Mouse (Mus musculus) left cerebral cortex, postnatal 36 days (tissue): ENCODE results near the gene Arhgap44. TPM values are rescaled to one million over a fixed set of nuclear protein-coding genes. Genes with fewer than 3 reads are reported as not detected.

Experiments used
- DNase-seq, 2 experiments: peaks; one replicate each; pipeline ENCODE4 v3.0.0; 2021 to 2022; ENCODE audit warnings: low spot score in 2 of 2, mixed read lengths in 1 of 2
- intact Hi-C: fragments of 180-260 bp; cut with DNase I; formaldehyde crosslinking; loops from one replicate; pipeline ENCODE4 v1.15.1; 2025
- microRNA-seq: library from miRNA; unstranded; fragments of <30 nt; microRNA quantifications from one replicate; pipeline ENCODE4 v1.2.0, GENCODE M21; 2022
- total RNA-seq, 2 experiments: library from RNA; stranded (reverse); gene quantifications; 2 replicates each; pipeline ENCODE4 v1.2.3; 2021

The Arhgap44 gene
- total RNA-seq, 2 experiments from 2014 or later, result 145 to 152 TPM

- intact Hi-C loops, result no loop called here
- DNase-seq, result no peak
Measured at GRCm38 (mm10) chr11:64956962-64957729, 205.6 kb downstream of the Arhgap44 start.

Small RNA genes lying within 50 kb of the gene (microRNA-seq; reads per million reads assigned to microRNA genes)
- not detected for gene Gm25991

Other genes with a start within 250 kb of the Arhgap44 start
- 10 to 100 TPM; 24.9 to 29.5 TPM for gene Elac2, start 183.9 kb downstream of the Arhgap44 start, total RNA-seq
- 1 to 10 TPM; 2.1 to 3.7 TPM for gene 1700086D15Rik, start 3.1 kb downstream of the Arhgap44 start, total RNA-seq
- gene Myocd, start 107.0 kb upstream of the Arhgap44 start, total RNA-seq, result under 1 TPM; 0.47 to 0.75 TPM